Mouse (Mus musculus): ENCODE measurements around the gene Csnk2a1.

DNA sequence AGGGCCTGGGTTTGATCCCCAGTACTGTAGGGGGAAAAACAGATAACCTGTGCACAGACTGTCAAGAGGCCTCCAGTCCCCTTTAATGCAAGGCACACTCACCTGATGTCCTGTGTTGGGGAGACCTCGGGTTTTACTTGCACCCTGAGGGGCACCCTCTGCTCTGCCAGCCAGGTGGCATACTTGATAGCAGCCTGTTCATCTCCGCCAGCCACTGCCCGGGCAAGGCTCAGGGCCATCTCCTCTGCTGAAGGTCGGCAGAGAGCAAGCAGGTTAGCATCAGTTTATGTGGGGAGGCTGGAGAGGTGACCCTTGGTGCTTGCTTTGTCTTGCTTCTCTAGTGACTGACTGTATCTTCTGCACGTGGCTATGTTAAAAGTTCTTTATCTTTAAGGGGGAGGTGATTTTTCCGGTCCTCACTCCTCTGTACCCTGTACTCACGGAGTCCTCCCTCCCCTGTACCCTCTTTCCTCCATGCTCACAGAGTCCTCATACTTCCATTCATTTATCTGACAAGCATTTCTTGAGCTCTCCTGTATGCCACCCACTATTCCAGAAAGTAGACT, 104.3 kb downstream of the Csnk2a1 start:
- TF ChIP-seq CTCF (IDR thresholded peaks at IDR 0.05; ENCODE audit: control insufficient read depth, insufficient read depth, low read length) (no peak), POLR2A (IDR thresholded peaks at IDR 0.05; ENCODE audit: borderline replicate concordance, control insufficient read depth, low read depth, low read length) (no peak)
